Mouse (Mus musculus): Measurements from ENCODE around the gene Msh3.

DNA sequence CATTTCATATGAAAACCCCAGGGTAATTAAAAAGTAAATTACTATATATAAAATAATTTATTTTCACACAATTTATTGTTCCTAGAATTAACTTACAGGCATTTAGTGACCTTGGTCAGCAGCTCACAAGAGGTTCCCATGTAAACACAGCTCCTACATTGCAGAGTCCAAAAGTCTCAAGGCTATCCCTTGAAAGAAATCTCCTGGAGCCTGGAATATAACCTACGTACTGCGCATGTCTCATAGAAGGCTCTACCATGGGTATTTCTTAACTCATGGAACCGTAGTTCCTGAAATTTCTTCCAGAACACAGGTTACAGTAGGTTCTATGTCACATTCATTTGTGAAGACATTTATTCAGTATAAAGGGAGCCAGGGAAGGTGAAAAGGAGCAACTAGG, 131.2 kb downstream of the Msh3 start:
- TF ChIP-seq POLR2A (IDR thresholded peaks at IDR 0.05; ENCODE audit: control insufficient read depth, low read depth, low read length), result no peak
- no peak for TF ChIP-seq CTCF (IDR thresholded peaks at IDR 0.05; ENCODE audit: control insufficient read depth, insufficient read depth, insufficient replicate concordance, low read depth, low read length)

Measured in testis, adult 2 months (tissue).